Mouse (Mus musculus): ENCODE results near the gene Slc34a2. TPM values are rescaled to one million over a fixed set of nuclear protein-coding genes. Genes with fewer than 3 reads are reported as not detected.

Gene Slc34a2
- polyA plus RNA-seq, 1 experiment from 2014 or later = 0.21 TPM

GRCm38 (mm10) chr5:53091331-53091730, 53.5 kb downstream of the Slc34a2 start:
- Histone ChIP-seq H3K4me1 (ENCODE audit: control insufficient read depth, low read depth, low read length) (no peaks in the 10 kb centered on the region), H3K9me3 (replicated peaks; ENCODE audit: control insufficient read depth, low read length) (no peaks in the 10 kb centered on the region), H3K27me3 (ENCODE audit: control insufficient read depth, insufficient read depth, low read depth, low read length) (no peaks in the 10 kb centered on the region), H3K4me3 (ENCODE audit: low read depth, low read length) (no peak overlapping the region), H3K36me3 (ENCODE audit: control insufficient read depth, insufficient read depth) (no peaks in the 10 kb centered on the region), H3K27ac (ENCODE audit: low read length) (no peak overlapping the region), H3K4me2 (ENCODE audit: low read depth, low read length) (no peak overlapping the region), H3K9ac (ENCODE audit: low read depth, low read length) (no peak overlapping the region)
- WGBS (ENCODE audit: insufficient replicate concordance) = 50% methylated on average over 3 of the region's 3 CpGs
- ATAC-seq (ENCODE audit: low read depth) = no peak

- no peak overlapping the region for H3K4me3 ChIP-seq (ENCODE audit: low read depth, low read length)
- H3K9ac ChIP-seq (ENCODE audit: low read depth, low read length) = no peak overlapping the region
- no peaks in the 10 kb centered on the region for H3K9me3 ChIP-seq (replicated peaks; ENCODE audit: control insufficient read depth, low read length)
- H3K4me2 ChIP-seq (ENCODE audit: low read depth, low read length) = no peak overlapping the region
- no peaks in the 10 kb centered on the region for H3K36me3 ChIP-seq (ENCODE audit: control insufficient read depth, insufficient read depth)
- H3K27ac ChIP-seq (ENCODE audit: low read length) = no peak overlapping the region
- no peaks in the 10 kb centered on the region; the same call in 1 of the 2 replicates for H3K4me1 ChIP-seq (ENCODE audit: control insufficient read depth, low read depth, low read length)
- WGBS (ENCODE audit: insufficient replicate concordance) = 59% methylated on average over 12 of the region's 12 CpGs
- 0 out of 2 replicates have a peak, but pooled peaks have one; percentile 39 for ATAC-seq (ENCODE audit: low read depth)
- H3K27me3 ChIP-seq (ENCODE audit: control insufficient read depth, insufficient read depth, low read depth, low read length) = no peaks in the 10 kb centered on the region
Measured at GRCm38 (mm10) chr5:53101848-53102473, 64.1 kb downstream of the Slc34a2 start.

- H3K4me2 ChIP-seq (ENCODE audit: low read depth, low read length) = no peak overlapping the region
- 69% methylated on average over 13 of the region's 13 CpGs for WGBS (ENCODE audit: insufficient replicate concordance)
- H3K4me1 ChIP-seq (ENCODE audit: control insufficient read depth, low read depth, low read length) = no peaks in the 10 kb centered on the region; the same call in 1 of the 2 replicates
- H3K4me3 ChIP-seq (ENCODE audit: low read depth, low read length) = no peak overlapping the region
- H3K27ac ChIP-seq (ENCODE audit: low read length) = no peak overlapping the region
- H3K27me3 ChIP-seq (ENCODE audit: control insufficient read depth, insufficient read depth, low read depth, low read length) = no peaks in the 10 kb centered on the region
- H3K36me3 ChIP-seq (ENCODE audit: control insufficient read depth, insufficient read depth) = no peaks in the 10 kb centered on the region
- H3K9ac ChIP-seq (ENCODE audit: low read depth, low read length) = no peak overlapping the region
- ATAC-seq (ENCODE audit: low read depth) = no peak
- no peaks in the 10 kb centered on the region for H3K9me3 ChIP-seq (replicated peaks; ENCODE audit: control insufficient read depth, low read length)
Measured at GRCm38 (mm10) chr5:53104177-53104855, 66.4 kb downstream of the Slc34a2 start.

GRCm38 (mm10) chr5:53105716-53106115, 67.8 kb downstream of the Slc34a2 start:
- Histone ChIP-seq H3K4me3 (ENCODE audit: low read depth, low read length) (no peak overlapping the region), H3K36me3 (ENCODE audit: control insufficient read depth, insufficient read depth) (no peaks in the 10 kb centered on the region), H3K4me2 (ENCODE audit: low read depth, low read length) (no peak overlapping the region), H3K9me3 (replicated peaks; ENCODE audit: control insufficient read depth, low read length) (no peaks in the 10 kb centered on the region), H3K27me3 (ENCODE audit: control insufficient read depth, insufficient read depth, low read depth, low read length) (no peaks in the 10 kb centered on the region), H3K27ac (ENCODE audit: low read length) (no peak overlapping the region), H3K4me1 (ENCODE audit: control insufficient read depth, low read depth, low read length) (no peaks in the 10 kb centered on the region; the same call in 1 of the 2 replicates), H3K9ac (ENCODE audit: low read depth, low read length) (no peak overlapping the region)
- WGBS (ENCODE audit: insufficient replicate concordance) = 66% methylated on average over 8 of the region's 8 CpGs
- no peak for ATAC-seq (ENCODE audit: low read depth)

GRCm38 (mm10) chr5:53106125-53106524, 68.2 kb downstream of the Slc34a2 start:
- Histone ChIP-seq H3K9ac (ENCODE audit: low read depth, low read length) (no peak overlapping the region), H3K27me3 (ENCODE audit: control insufficient read depth, insufficient read depth, low read depth, low read length) (no peaks in the 10 kb centered on the region), H3K4me2 (ENCODE audit: low read depth, low read length) (no peak overlapping the region), H3K9me3 (replicated peaks; ENCODE audit: control insufficient read depth, low read length) (no peaks in the 10 kb centered on the region), H3K27ac (ENCODE audit: low read length) (no peak overlapping the region), H3K36me3 (ENCODE audit: control insufficient read depth, insufficient read depth) (no peaks in the 10 kb centered on the region), H3K4me1 (ENCODE audit: control insufficient read depth, low read depth, low read length) (no peaks in the 10 kb centered on the region; the same call in 1 of the 2 replicates), H3K4me3 (ENCODE audit: low read depth, low read length) (no peak overlapping the region)
- 57% methylated on average over 4 of the region's 4 CpGs for WGBS (ENCODE audit: insufficient replicate concordance)
- no peak for ATAC-seq (ENCODE audit: low read depth)

- WGBS (ENCODE audit: insufficient replicate concordance) = 15% methylated on average over 4 of the region's 4 CpGs
- Histone ChIP-seq H3K4me1 (ENCODE audit: control insufficient read depth, low read depth, low read length) (no peaks in the 10 kb centered on the region; the same call in 1 of the 2 replicates), H3K9me3 (replicated peaks; ENCODE audit: control insufficient read depth, low read length) (no peaks in the 10 kb centered on the region), H3K27ac (ENCODE audit: low read length) (no peak overlapping the region), H3K36me3 (ENCODE audit: control insufficient read depth, insufficient read depth) (no peaks in the 10 kb centered on the region), H3K27me3 (ENCODE audit: control insufficient read depth, insufficient read depth, low read depth, low read length) (no peaks in the 10 kb centered on the region), H3K4me2 (ENCODE audit: low read depth, low read length) (no peak overlapping the region), H3K4me3 (ENCODE audit: low read depth, low read length) (no peak overlapping the region), H3K9ac (ENCODE audit: low read depth, low read length) (no peak overlapping the region)
- ATAC-seq (ENCODE audit: low read depth) = no peak
Measured at GRCm38 (mm10) chr5:53106731-53107130, 68.8 kb downstream of the Slc34a2 start.

- H3K4me1 ChIP-seq (ENCODE audit: control insufficient read depth, low read depth, low read length) = no peaks in the 10 kb centered on the region
- H3K4me3 ChIP-seq (ENCODE audit: low read depth, low read length) = no peak overlapping the region
- no peak overlapping the region for H3K27ac ChIP-seq (ENCODE audit: low read length)
- no peaks in the 10 kb centered on the region for H3K9me3 ChIP-seq (replicated peaks; ENCODE audit: control insufficient read depth, low read length)
- H3K36me3 ChIP-seq (ENCODE audit: control insufficient read depth, insufficient read depth) = no peaks in the 10 kb centered on the region
- no peak overlapping the region for H3K4me2 ChIP-seq (ENCODE audit: low read depth, low read length)
- no peaks in the 10 kb centered on the region for H3K27me3 ChIP-seq (ENCODE audit: control insufficient read depth, insufficient read depth, low read depth, low read length)
- 65% methylated on average over 9 of the region's 9 CpGs for WGBS (ENCODE audit: insufficient replicate concordance)
- no peak for ATAC-seq (ENCODE audit: low read depth)
- no peak overlapping the region for H3K9ac ChIP-seq (ENCODE audit: low read depth, low read length)
Measured at GRCm38 (mm10) chr5:53108026-53108425, 70.1 kb downstream of the Slc34a2 start.

GRCm38 (mm10) chr5:53108668-53109067, 70.8 kb downstream of the Slc34a2 start:
- H3K36me3 ChIP-seq (ENCODE audit: control insufficient read depth, insufficient read depth) = no peaks in the 10 kb centered on the region
- no peak overlapping the region for H3K9ac ChIP-seq (ENCODE audit: low read depth, low read length)
- H3K4me3 ChIP-seq (ENCODE audit: low read depth, low read length) = no peak overlapping the region
- no peaks in the 10 kb centered on the region for H3K4me1 ChIP-seq (ENCODE audit: control insufficient read depth, low read depth, low read length)
- WGBS (ENCODE audit: insufficient replicate concordance) = 59% methylated on average over 1 of the region's 1 CpGs
- H3K9me3 ChIP-seq (replicated peaks; ENCODE audit: control insufficient read depth, low read length) = 0 out of 2 replicates have a peak, but pooled peaks cover 2% of the 10 kb centered on the region
- no peak overlapping the region for H3K27ac ChIP-seq (ENCODE audit: low read length)
- H3K4me2 ChIP-seq (ENCODE audit: low read depth, low read length) = no peak overlapping the region
- ATAC-seq (ENCODE audit: low read depth) = no peak
- no peaks in the 10 kb centered on the region for H3K27me3 ChIP-seq (ENCODE audit: control insufficient read depth, insufficient read depth, low read depth, low read length)

- no peak overlapping the region for H3K4me2 ChIP-seq (ENCODE audit: low read depth, low read length)
- 54% methylated on average over 4 of the region's 4 CpGs for WGBS (ENCODE audit: insufficient replicate concordance)
- no peaks in the 10 kb centered on the region for H3K27me3 ChIP-seq (ENCODE audit: control insufficient read depth, insufficient read depth, low read depth, low read length)
- no peak overlapping the region for H3K27ac ChIP-seq (ENCODE audit: low read length)
- H3K4me1 ChIP-seq (ENCODE audit: control insufficient read depth, low read depth, low read length) = no peaks in the 10 kb centered on the region
- no peak for ATAC-seq (ENCODE audit: low read depth)
- H3K9me3 ChIP-seq (replicated peaks; ENCODE audit: control insufficient read depth, low read length) = 0 out of 2 replicates have a peak, but pooled peaks cover 2% of the 10 kb centered on the region
- H3K36me3 ChIP-seq (ENCODE audit: control insufficient read depth, insufficient read depth) = no peaks in the 10 kb centered on the region
- H3K9ac ChIP-seq (ENCODE audit: low read depth, low read length) = no peak overlapping the region
- H3K4me3 ChIP-seq (ENCODE audit: low read depth, low read length) = no peak overlapping the region
Measured at GRCm38 (mm10) chr5:53110225-53110624, 72.3 kb downstream of the Slc34a2 start.
